Mouse (Mus musculus): ENCODE results near the gene Prrc2b.
A peak's percentile ranks its signal among the peaks of the same experiment; 100 is the strongest.

Prrc2b gene

DNA sequence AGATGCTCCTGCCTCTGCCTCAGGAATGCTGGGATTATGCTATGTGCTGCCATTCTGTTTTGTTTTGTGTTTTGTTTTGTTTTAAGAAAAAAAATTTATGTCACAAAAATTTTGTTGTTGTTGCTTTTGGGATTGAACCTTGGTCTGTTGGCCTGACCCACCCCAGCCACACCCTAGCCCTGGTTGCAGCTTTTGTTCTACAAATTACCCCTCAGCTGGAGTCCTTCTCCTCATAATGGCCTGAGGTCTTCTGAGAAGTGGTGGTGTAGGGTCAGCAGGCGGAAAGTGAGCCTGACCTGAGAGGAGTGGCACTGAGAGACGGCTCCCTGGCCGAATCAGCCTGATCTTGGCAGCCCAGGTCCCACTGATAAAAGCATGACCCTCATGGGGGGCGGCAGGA is 11.8 kb downstream of the Prrc2b start:
- DNase-seq = no peak

DNA sequence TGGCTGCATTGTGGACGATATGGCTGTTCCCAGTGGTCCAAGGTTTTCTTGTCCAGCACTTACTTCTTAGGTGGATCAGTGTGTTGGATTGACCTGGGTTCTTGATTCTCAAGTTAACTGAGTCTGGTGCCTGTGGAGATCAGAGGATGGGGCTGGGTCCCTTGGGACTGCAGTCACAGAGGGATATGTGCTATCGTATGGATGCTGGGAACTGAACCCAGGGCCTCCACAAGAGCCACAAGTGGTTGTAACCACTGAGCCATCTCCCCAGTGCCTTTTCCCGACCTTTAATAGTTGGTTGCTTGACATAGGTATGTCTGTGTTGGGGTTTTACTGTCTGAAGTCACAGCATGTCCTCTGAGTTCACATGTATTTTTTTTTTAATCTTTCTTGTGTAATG is 12.2 kb downstream of the Prrc2b start:
- DNase-seq = no peak

DNA sequence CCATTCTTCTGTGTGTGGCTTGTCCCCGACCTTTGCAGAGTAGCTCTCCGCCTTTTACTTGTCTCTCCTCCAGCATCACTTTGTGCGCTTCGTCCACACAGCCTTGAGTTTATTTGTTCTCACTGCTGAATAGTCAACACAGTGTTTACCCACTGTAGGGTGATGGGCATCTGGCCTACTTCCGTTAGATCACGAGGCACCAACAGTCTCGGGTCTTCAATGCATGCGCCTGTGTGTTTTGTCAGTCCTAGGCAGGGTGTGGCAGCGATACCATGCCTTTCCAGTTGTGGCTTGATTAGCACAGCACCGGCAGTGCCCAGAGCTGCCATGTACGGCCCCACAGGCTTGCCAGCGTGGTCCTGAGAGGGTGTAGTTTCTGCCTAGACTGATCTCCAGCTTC is 13.6 kb downstream of the Prrc2b start:
- DNase-seq = no peak

DNA sequence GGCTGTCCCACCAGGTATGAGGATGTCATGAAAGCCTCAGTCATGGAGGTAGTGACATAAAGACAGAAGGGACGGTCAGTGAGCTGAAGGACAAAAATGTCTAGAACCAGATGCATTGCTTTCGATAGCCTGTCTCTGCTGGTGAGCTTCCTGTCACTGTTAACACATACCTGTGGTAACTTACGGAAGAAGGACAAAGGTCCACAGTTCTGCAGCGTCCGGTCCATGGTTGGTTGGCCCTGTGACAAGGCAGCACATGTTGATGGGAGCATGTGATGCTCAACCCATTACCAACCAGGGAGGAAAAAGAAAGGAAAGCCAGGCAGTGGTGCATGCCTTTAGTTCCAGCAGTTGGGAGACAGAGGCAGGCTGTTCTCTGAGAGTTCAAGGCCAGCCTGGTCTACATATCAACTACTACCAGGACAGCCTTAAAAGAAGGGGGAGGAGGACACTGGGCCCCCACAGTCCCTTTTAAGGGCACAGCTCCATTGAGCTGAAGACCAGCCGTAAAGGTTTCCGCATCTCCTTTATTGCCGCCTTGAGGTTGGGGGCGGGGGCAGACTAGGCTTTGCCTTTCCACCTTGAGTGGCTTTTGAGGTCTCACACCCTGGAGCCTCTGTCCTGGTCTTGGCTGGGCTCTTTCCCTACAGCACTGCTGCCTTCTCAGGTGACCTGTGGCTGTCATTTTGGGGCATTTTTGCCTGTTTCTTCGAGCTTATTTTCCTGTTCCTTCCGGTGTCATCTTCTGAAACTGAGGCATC is 14.3 kb downstream of the Prrc2b start:
- DNase-seq = no peak

DNA sequence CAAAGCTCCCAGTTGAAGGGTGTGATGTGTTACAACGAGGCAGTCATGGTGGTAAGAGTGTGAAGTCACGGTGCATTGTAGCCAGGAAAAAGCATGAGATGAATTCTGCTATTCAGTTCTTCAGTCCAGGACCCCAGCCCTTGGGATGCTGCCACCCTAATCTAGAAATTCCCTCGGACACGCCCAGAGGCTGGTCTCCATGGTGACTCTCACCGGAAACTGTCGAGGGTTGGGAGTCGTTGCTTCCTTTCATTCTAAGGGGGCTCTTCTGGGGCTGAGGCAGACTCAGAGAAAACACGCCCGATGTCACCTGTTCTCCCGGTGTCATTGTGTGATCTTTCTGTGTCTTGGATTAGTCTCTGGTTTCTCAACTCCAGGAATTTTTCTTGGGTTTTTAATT is 15.7 kb downstream of the Prrc2b start:
- no peak for DNase-seq

DNA sequence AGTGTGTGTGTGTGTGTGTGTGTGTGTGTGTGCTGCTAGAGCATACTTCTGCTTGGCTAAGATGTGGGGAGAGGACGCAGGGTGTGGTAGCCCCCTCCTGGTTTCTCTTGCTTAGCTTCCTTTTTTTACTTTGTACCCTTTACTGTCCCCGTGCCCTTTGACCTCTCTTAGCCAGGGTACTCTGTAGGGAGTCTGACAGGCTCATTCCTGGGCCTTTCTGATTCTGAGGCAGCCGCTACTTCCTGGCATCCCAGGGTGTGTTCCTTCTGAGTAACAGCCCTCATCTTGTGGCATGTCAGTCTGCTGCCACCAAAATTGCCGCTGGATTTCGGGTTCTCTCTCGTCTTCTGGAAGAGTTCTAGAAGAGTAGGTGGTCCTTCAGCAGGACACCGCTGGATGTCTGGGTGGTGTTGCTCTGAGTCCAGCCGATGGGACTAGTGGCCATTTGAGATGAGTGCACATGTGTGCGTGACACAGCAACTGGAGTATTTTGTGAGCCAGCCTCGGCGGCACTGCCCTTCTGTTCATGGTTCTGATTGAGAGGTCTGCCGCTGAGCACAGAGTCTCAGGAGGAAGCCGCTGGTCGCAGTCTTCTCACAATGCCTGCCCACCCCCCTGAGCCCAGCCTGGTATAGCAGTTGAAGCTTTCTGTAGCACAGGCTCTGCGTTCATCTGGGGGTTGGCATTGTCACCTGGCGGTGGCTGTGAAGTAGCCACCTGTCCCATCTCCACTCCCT is 16.3 kb downstream of the Prrc2b start:
- DNase-seq = no peak

DNA sequence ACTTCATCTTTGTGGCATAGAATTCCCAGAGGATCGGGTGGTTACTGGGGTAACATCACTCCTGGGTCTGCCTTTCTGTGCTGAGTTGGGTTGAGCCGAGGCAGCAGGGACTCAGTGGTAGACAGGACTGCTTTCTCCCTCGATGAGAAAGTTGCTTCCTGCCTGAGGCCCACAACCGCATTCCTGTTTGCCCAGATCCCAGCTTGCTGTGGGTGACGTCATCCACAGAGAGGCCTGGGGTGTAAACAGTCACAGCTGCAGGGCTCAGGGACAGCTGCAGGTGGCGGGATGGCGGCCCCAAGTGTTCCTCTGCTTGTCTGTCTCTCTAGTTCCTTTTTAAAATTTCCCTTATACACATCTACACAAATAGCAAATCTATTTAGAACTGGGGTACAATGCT is 16.9 kb downstream of the Prrc2b start:
- peak; percentile 83 for DNase-seq

DNA sequence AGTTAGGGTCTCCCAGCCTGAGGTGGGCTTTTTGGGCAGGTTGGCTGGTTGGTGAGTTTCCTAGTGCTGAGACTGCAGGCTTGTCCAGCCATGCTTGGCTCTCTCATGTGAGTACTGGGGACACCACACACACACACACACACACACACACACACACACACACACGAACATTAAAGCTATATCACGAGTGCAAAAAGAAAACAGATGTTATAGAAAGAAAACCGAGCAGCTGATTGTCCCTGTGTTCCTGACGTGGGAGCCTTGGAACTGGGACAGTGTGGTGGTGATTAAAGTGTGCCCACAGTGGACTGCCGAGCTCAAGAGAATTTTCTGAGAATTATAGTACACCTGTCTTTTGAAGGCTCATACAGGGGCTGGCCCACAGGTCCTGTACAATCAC is 18.4 kb downstream of the Prrc2b start:
- no peak for DNase-seq

DNA sequence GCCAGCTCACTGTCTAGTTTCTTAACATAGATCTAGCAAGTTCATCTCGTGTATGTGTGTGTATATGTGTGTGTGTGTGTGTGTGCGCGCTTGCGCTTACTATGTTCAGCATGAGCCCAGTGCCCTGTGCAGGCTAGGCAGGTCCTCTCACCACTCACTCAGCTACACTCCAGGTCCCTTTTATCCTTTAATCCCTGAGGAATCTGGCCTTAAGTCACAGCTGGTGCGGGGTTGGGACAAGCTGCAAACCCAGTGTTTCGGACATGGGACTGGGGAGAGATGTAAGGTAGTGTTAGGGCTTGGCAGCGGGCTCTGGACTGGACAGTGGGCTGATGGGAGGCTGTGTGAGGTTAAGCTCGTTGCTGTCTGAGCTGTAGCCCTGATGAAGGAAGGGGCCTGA is 19.1 kb downstream of the Prrc2b start:
- DNase-seq = no peak

DNA sequence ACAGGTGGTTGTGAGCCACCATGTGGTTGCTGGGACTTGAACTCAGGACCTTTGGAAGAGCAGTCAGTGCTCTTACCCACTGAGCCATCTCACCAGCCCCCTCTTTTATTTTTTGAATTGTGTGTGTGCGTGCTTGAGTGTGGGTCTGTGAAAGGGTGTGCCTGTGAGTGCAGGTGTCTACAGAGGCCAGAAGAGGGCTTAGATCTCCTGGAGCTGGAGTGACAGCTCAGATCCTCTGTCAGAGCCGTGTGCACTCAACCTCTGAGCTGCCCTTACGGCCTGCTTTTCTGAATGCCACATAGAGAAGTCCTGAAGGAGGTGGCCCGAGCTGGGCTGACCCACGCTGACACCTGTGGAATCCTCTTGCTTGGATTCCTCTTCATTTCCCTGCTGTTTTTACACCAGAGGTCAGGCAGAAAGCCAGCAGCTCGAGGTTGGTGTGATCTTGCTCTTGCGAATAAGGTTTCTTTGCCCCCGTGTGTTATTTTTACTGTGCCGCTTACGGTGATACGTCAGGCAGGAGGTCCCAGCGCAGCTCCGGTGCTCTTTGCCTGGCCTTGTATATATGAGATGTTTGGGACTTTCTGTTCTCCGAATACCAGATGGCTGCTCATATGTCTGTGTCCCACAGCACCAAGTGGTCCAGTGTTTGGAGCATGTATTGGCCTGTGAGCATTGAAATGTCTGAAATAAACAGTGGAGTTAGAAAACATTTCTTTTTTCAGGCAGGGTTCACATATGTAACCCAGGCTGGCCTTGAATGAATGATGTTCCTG is 21.0 kb downstream of the Prrc2b start:
- DNase-seq = no peak

DNA sequence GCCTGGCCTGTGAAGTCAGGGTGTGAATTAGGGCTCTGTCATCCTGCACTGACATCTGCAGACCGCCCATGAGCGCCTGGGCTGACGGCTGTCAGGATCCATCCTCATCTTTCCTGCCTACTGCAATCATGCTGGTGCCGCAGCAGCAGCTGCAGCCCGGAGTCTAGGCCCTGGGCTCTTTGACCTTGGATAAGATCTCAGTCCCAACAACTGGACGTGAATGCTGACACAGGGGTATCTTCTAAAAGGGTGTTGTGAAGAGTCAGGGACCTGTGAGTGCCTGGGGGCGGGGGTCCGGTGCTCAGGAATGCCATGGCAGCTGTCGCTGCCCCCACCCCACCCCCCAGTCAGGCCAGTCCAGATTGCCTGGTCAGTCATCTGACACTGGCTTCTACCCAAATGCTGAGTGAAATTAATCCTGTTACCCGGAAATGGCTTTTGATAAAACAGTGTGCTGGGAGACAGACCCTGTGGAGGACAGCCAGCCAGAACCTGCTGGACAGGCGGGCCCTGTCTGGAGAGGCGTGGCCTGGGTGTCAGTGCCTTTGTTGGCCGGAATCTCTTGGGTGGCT is 23.4 kb downstream of the Prrc2b start:
- DNase-seq = no peak

DNA sequence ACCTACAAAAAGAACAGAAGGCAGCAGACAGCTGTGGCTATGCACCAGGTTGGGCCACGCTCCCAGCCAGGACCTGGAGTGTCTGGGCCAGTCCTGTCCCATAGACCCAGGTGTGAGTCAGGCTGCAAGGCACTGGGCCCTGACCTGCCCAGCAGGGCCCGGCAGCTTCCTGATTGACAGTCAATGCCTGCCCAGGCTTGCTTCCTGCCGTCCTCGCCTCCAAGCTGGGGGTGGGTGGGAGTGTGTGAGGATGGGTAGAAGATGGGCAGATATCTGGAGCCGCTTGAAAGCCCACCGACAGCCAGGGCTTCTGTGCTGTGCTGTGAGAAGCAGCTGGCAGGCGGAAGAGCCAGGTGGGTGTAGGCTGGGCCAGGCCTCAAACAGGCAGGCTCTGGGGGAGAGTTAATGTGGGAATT is 24.2 kb downstream of the Prrc2b start:
- DNase-seq = peak; percentile 80

DNA sequence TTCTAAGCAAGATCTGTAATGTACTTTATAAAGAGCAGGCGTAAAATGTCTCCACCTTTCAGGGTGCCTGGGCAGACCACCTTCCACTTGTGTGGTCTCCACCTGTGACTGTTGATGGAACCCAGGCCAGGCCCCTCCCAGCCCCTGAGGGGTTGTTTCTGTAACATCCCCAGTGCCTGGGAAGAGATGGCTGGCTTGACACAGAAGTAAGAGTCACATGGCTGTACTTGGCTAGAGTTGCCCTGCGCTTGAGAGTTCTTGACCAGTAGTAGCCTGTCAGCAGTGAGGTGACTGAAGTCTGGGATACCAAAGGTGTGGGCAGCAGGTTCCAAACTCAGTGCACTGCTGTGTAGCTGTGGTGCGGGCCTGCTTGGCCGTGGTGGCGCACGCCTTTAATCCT is 24.6 kb downstream of the Prrc2b start:
- no peak for DNase-seq

DNA sequence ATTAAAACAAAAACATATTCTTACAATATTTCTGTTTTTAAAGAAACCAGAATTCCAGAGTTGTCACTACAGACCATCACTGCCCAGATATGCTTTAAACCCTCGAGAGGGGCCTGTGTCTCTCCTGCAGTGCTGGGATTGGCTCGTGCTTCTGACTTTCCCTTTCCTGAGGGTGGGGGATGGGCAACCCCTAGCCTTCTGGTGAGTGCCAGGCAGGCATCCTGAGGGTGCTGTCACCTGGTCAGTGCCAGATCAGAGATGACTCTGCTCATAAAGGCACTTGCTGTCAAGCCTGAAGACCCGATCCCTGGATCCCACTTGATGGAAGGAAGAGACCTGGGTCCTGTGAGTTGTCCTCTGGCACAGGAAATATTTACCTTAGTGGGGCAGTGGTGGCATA is 26.0 kb downstream of the Prrc2b start:
- no peak for DNase-seq

DNA sequence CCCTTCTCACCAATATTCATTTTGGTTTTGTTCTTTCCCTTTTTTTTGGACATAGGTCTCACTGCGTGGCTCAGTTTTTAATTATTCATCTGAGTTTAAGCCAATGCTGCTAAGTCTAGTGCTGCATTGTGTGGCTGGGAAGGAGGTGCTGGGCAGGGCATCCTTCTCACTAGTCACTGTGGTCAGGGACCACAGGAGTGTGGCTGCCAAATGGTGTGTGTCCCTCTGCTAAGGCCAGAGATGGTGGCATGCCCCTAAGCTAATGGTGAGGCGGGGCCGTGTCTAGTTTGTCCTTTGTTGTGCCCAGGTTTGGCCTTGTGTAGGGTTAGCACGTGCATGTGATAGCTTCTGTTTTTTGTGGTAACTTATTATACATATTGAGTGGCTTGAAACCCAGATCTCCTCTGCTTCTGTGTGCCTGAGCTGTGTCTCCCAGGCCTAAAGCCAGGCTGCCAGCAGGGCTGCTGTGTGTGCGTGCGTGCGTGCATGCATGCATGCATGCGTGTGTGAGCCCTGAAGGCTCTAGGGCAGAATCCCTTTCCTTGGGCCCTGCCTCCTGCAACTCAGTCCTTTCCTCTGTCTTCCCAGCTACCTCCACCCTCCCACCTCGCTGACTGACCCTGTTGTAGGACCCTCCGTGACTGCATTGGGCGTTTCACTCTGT is 26.6 kb downstream of the Prrc2b start:
- no peak for DNase-seq

DNA sequence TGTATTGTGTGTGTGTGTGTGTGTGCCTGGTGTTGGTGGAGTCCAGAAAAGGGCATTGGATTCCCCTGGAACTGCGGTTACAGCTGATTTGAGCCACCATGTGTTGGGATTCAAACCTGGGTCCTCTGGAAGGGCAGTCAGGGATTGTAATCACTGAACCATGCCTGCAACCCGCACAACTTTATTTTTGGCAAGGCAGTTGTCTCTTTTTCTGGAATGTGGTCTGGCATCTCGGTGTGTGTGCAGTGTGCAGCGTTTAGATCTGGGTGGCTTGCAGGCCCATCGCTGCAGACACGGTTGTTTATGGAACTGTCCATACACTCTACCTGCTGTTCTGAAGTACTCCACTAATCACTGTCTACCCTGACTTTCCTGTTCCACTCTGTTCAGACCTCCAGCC is 28.5 kb downstream of the Prrc2b start:
- DNase-seq = no peak

DNA sequence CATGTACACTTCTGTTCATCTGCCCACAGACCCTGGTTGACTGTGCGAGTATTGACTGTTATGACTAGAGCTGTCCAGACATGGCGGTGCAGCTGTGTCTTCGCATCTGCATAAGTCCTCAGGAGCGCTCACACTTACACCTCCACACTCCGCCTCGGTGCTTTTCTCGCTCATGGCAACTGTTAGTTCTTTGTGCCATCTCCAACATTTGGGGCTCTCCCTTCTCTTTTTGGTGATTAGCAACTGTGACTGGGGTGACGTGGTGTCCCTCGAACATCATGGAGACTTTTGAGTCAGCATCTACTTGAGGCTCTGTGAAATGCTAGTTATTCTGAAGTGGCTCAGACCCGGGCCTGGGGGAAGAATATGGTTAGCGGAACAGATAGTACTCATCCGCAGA is 29.2 kb downstream of the Prrc2b start:
- peak; percentile 60 for DNase-seq

DNA sequence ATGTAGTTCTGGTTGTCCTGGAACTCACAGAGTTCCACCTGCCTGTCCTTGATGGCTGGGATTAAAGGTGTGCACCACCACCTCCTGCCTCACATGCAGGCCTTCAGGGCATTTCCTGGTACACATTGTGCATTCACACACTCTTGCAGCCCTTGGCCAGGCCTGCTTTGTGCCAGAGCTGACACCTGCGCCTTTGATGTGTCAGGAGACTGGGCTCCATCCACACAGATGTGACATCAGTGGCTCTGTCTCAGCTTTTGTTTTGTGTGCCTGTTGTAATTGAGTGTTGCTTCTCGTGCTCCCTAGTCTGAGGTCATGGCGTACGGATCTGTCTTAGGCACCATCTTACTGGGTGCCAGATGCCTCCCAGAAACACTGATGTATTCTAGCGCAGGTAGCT is 30.5 kb downstream of the Prrc2b start:
- DNase-seq = no peak

DNA sequence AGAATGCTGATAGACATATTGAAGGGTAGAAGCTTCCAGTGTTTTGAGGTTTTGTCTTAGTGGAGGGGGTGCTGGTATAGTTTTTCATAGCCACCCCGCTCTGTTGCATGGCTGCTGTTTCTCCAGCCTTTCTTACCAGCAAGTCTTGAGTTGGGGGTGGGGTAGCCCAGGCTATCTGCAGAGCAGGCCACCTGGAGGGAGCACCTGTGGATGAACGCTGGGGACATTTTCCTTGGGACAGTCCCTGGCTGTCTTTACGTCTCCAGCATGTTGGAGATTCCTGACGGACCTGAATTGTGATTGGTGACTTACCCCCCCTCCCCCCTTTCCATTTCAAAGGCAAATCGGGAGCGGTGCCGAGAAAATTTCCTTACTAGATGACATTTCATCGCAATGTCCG is 31.2 kb downstream of the Prrc2b start:
- no peak for DNase-seq

DNA sequence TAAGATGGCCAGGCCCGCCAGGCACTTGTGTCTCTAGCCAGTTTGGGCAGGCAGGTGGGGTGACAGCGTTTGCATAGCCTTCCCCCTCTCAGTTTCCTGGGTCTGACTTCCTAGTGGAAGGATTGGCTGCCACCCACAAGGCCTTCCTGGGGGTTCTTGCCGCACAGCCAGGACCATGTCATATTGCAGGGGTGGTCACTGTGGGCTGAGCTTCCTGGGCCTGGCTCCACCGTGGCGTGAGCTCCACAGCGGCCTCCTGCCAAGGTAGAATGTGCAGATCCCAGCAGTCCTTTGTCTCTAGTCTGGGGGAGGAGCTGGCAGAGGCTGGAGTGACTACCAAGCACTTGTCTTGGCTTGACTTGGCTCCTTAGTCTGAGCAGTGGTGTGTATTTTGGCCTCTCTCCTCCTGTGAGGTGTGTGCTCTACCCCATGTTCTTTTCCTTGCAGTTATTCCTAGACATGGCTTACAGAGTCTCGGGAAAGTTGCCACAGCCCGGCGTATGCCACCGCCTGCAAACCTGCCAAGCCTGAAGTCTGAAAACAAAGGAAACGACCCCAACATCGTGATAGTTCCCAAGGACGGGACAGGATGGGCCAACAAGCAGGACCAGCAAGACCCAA is 31.9 kb downstream of the Prrc2b start:
- DNase-seq = peak; percentile 65

DNA sequence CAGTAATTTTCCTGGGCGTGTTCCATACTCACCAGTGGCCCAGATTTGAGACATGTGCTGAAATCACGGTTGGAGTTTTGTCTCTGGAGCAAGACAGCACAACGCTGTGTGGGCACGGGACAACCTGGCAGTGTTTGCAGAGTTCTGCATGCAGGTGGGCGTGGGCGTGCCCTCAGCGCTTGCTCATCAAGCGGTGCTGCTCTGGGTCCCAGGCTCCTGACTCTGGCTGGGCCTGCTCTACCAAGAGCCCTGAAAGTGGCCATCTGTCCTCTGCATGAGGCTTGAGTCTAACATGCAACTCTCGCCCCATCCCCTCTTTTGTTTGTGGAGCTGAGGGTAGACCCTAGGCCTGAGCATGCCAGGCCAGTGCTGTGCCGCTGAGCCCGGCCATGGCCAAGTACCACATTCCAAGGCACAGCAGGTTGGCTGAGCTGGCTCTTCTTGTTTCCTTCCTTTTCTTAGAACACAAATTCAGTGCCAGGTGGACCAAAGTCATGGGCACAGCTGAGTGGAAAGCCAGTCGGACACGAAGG is 36.2 kb downstream of the Prrc2b start:
- DNase-seq = peak; percentile 92

DNA sequence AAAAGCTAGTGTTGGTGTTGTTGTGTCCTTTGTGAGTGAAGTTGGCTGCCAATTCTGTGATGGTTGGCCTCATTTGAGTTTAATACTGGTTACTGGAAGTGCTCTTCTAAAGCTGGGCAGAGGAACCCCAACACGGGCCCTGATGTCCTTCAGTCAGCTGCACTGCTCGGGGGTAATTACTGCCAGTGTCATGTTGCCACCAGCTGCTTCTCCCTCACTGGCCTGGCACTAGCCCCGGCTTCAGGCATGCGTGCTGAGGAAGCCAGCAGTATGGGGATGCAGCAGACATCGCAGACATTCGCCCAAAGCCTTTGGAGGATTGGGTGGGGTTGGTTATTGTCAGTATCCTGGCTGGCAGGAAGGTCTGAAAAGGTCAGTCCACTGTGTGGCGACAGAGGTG is 36.8 kb downstream of the Prrc2b start:
- DNase-seq = no peak

All from right cerebral cortex, adult 18-20 months (tissue).